Mouse (Mus musculus): ENCODE data around the gene Slc47a2. TPM values are rescaled to one million over a fixed set of nuclear protein-coding genes. Genes with fewer than 3 reads are reported as not detected.

The Slc47a2 gene
- total RNA-seq, 1 experiment, result 4.1 TPM

DNA sequence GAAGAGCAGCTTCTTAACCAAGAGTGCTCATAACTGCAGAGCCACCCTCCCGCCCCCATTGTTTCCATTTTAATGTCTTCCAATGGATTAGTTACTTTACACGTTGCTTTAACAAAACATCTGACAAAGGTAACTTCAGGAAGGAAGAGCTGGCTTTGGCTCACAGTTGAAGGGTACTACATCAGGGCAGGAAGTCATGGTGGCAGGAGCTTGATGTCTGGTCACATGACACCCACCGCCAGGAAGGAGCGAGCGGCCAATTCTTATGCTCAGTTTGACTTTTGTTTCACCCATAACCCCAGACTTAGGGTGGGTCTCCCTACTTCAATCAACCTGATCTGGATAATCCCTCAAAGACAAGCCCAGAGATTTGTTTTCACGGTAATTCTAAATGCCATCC lies 83.6 kb downstream of the Slc47a2 start:
- in situ Hi-C loops (cut with MboI; ENCODE audit: low sequenced_read_pairs in 2 of 2, unreplicated experiment in 2 of 2), result no loop called here
- Histone ChIP-seq H3K36me3 (ENCODE audit: control insufficient read depth, insufficient read depth, low read length, poor library complexity, severe bottlenecking) (peaks cover 16% of the 10 kb centered on the region), H3K9ac (ENCODE audit: insufficient read depth, low read depth, low read length, poor library complexity, severe bottlenecking) (no peak overlapping the region), H3K4me3 (ENCODE audit: insufficient read depth in 1 of 2, low read depth in 1 of 2, low read length in 2 of 2, poor library complexity in 1 of 2, severe bottlenecking in 1 of 2) (no peak overlapping the region), H3K27ac (ENCODE audit: insufficient read depth, low read depth, low read length, poor library complexity, severe bottlenecking) (no peak overlapping the region), H3K9me3 (ENCODE audit: control insufficient read depth, insufficient read depth, low read depth, low read length) (no peaks in the 10 kb centered on the region), H3K4me1 (ENCODE audit: control insufficient read depth in 2 of 2, insufficient read depth in 2 of 2, low read length in 2 of 2, poor library complexity in 1 of 2) (peaks cover 3 to 16% of the 10 kb centered on the region in 2 experiments; a peak in 3 of 4 replicates)
- TF ChIP-seq MAFK (IDR thresholded peaks at IDR 0.05; ENCODE audit: insufficient read depth, low read depth, low read length) (no peak), ZNF384 (IDR thresholded peaks at IDR 0.05; ENCODE audit: low read depth, low read length) (no peak), HCFC1 (IDR thresholded peaks at IDR 0.05; ENCODE audit: borderline replicate concordance, insufficient read depth, low read length) (no peak), CHD2 (IDR thresholded peaks at IDR 0.05; ENCODE audit: low read depth, low read length) (no peak), ZC3H11A (IDR thresholded peaks at IDR 0.05; ENCODE audit: borderline replicate concordance, low read depth, low read length) (no peak)
- DNase-seq (ENCODE audit: low read depth, low spot score), result no peak

DNA sequence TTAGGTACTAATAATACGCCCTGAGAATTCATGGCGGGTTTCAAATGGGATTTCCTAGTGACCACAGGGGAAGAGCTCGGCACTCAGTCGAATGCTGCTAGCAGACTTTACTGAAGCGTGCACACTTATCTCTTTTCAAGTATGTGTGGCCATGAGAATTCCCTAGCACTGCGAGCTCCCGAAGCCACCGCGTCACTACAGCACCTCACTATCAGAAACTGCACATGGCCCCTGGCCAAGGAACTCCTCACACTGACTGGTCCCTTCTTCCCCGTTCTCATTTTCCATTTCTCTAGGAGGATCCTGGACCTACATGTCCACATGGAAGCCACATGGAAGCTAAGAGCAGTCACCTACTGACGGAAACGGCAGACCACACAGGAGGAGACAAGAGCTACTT lies 89.9 kb downstream of the Slc47a2 start:
- Histone ChIP-seq H3K36me3 (ENCODE audit: control insufficient read depth, insufficient read depth, low read length, poor library complexity, severe bottlenecking) (peaks cover 19% of the 10 kb centered on the region), H3K4me3 (ENCODE audit: insufficient read depth in 1 of 2, low read depth in 1 of 2, low read length in 2 of 2, poor library complexity in 1 of 2, severe bottlenecking in 1 of 2) (no peak overlapping the region), H3K4me1 (ENCODE audit: control insufficient read depth in 2 of 2, insufficient read depth in 2 of 2, low read length in 2 of 2, poor library complexity in 1 of 2) (peaks cover 3 to 5% of the 10 kb centered on the region in 2 experiments; a peak in 2 of 4 replicates), H3K9ac (ENCODE audit: insufficient read depth, low read depth, low read length, poor library complexity, severe bottlenecking) (no peak overlapping the region), H3K27ac (ENCODE audit: insufficient read depth, low read depth, low read length, poor library complexity, severe bottlenecking) (no peak overlapping the region), H3K9me3 (ENCODE audit: control insufficient read depth, insufficient read depth, low read depth, low read length) (no peaks in the 10 kb centered on the region)
- in situ Hi-C loops (cut with MboI; ENCODE audit: low sequenced_read_pairs in 2 of 2, unreplicated experiment in 2 of 2), result no loop called here
- TF ChIP-seq ZNF384 (IDR thresholded peaks at IDR 0.05; ENCODE audit: low read depth, low read length), result no peak
- no peak for TF ChIP-seq MAFK (IDR thresholded peaks at IDR 0.05; ENCODE audit: insufficient read depth, low read depth, low read length)
- TF ChIP-seq CHD2 (IDR thresholded peaks at IDR 0.05; ENCODE audit: low read depth, low read length), result no peak
- TF ChIP-seq HCFC1 (IDR thresholded peaks at IDR 0.05; ENCODE audit: borderline replicate concordance, insufficient read depth, low read length), result no peak
- TF ChIP-seq ZC3H11A (IDR thresholded peaks at IDR 0.05; ENCODE audit: borderline replicate concordance, low read depth, low read length), result no peak
- DNase-seq (ENCODE audit: low read depth, low spot score), result no peak

- H3K4me3 ChIP-seq (ENCODE audit: insufficient read depth in 1 of 2, low read depth in 1 of 2, low read length in 2 of 2, poor library complexity in 1 of 2, severe bottlenecking in 1 of 2), result no peak overlapping the region
- H3K4me1 ChIP-seq (ENCODE audit: control insufficient read depth in 2 of 2, insufficient read depth in 2 of 2, low read length in 2 of 2, poor library complexity in 1 of 2), result peaks cover 3 to 5% of the 10 kb centered on the region in 2 experiments; a peak in 2 of 4 replicates
- H3K27ac ChIP-seq (ENCODE audit: insufficient read depth, low read depth, low read length, poor library complexity, severe bottlenecking), result no peak overlapping the region; the same call in 1 of the 2 replicates
- H3K9ac ChIP-seq (ENCODE audit: insufficient read depth, low read depth, low read length, poor library complexity, severe bottlenecking), result no peak overlapping the region
- TF ChIP-seq HCFC1 (IDR thresholded peaks at IDR 0.05; ENCODE audit: borderline replicate concordance, insufficient read depth, low read length) (no peak), CHD2 (IDR thresholded peaks at IDR 0.05; ENCODE audit: low read depth, low read length) (no peak), MAFK (IDR thresholded peaks at IDR 0.05; ENCODE audit: insufficient read depth, low read depth, low read length) (no peak), ZNF384 (IDR thresholded peaks at IDR 0.05; ENCODE audit: low read depth, low read length) (no peak), ZC3H11A (IDR thresholded peaks at IDR 0.05; ENCODE audit: borderline replicate concordance, low read depth, low read length) (no peak)
- peaks cover 20% of the 10 kb centered on the region for H3K36me3 ChIP-seq (ENCODE audit: control insufficient read depth, insufficient read depth, low read length, poor library complexity, severe bottlenecking)
- DNase-seq (ENCODE audit: low read depth, low spot score), result no peak
- no peaks in the 10 kb centered on the region for H3K9me3 ChIP-seq (ENCODE audit: control insufficient read depth, insufficient read depth, low read depth, low read length)
- in situ Hi-C loops (cut with MboI; ENCODE audit: low sequenced_read_pairs in 2 of 2, unreplicated experiment in 2 of 2), result no loop called here
Measured at GRCm38 (mm10) chr11:61251741-61252140, 90.9 kb downstream of the Slc47a2 start.

Other genes with a start within 250 kb of the Slc47a2 start
- 0.53 and 2.3 TPM in 2 replicates for gene Tnfrsf13b, start 216.1 kb downstream of the Slc47a2 start, total RNA-seq (2012; rRNA removed)
- gene Usp22, start 167.8 kb downstream of the Slc47a2 start, total RNA-seq (2012; rRNA removed), result 111 and 120 TPM in 2 replicates
- 1.2 and 2.0 TPM in 2 replicates for gene Aldh3a1, start 135.3 kb downstream of the Slc47a2 start, total RNA-seq (2012; rRNA removed)
- 17.8 and 24.4 TPM in 2 replicates for gene Aldh3a2, start 75.4 kb downstream of the Slc47a2 start, total RNA-seq (2012; rRNA removed)
- 31.6 and 32.2 TPM in 2 replicates for gene Slc47a1, start 35.5 kb upstream of the Slc47a2 start, total RNA-seq (2012; rRNA removed)
- 0.58 and 1.2 TPM in 2 replicates for gene Rnf112, start 111.3 kb upstream of the Slc47a2 start, total RNA-seq (2012; rRNA removed)
- 2.5 and 2.9 TPM in 2 replicates for gene Mfap4, start 142.6 kb upstream of the Slc47a2 start, total RNA-seq (2012; rRNA removed)
- 24.8 and 25.3 TPM in 2 replicates for gene Mapk7, start 151.5 kb upstream of the Slc47a2 start, total RNA-seq (2012; rRNA removed)
- gene B9d1, start 162.3 kb upstream of the Slc47a2 start, total RNA-seq (2012; rRNA removed), result 84.7 and 108 TPM in 2 replicates
- gene Epn2, start 236.8 kb upstream of the Slc47a2 start, total RNA-seq (2012; rRNA removed), result 29.0 and 33.1 TPM in 2 replicates